Mouse (Mus musculus) brain, embryonic 14.5 days (tissue): Measurements from ENCODE around the gene Negr1.

Source experiments
- CTCF ChIP-seq: fragments of 200-500 bp; IDR thresholded peaks from 2 replicates; pipeline ENCODE4 v1.5.1; 2012; ENCODE audit warnings: inconsistent platforms, mild to moderate bottlenecking, moderate library complexity, borderline replicate concordance; ENCODE audit not compliant: insufficient read depth, insufficient read length; ENCODE audit errors: extremely low read depth
- POLR2A ChIP-seq: fragments of 200-500 bp; IDR thresholded peaks from 2 replicates; pipeline ENCODE4 v1.6.1; 2012; ENCODE audit warnings: mild to moderate bottlenecking, inconsistent platforms, borderline replicate concordance; ENCODE audit not compliant: poor library complexity, insufficient read depth, insufficient read length, severe bottlenecking; ENCODE audit errors: extremely low read depth

GRCm38 (mm10) chr3:157359840-157360239 is 798.2 kb downstream of the Negr1 start:
- no peak for TF ChIP-seq POLR2A
- TF ChIP-seq CTCF, result no peak
